Mouse (Mus musculus): ENCODE measurements around the gene Mbnl2. TPM values are rescaled to one million over a fixed set of nuclear protein-coding genes. Genes with fewer than 3 reads are reported as not detected.

Gene Mbnl2
- total and polyA plus RNA-seq, 3 experiments: 5.6 to 8.6 TPM; not detected in 1

DNA sequence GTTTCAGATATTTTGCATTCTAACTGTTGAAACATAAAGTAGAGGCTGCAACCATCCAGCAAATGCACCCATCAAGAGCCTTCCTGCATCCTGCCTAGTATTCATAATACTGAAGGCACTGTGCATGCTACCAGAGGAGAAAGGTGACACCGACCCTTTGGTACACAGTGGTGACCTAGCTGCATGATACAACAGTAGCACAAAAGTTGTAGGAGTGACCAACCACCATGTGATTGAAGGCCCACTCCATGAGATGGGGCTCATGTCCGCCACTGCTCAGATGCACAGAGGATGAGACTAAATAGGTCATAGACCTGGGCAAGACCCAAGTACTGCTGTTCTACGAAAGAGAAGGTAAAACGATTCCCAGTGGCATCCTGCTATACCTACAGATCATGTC lies 8.3 kb upstream of the Mbnl2 start:
- no peak for TF ChIP-seq HCFC1 (IDR thresholded peaks at IDR 0.05; ENCODE audit: low read depth, low read length)
- TF ChIP-seq ETS1 (IDR thresholded peaks at IDR 0.05; ENCODE audit: low read depth, low read length): no peak
- no peak for TF ChIP-seq UBTF (IDR thresholded peaks at IDR 0.05; ENCODE audit: borderline replicate concordance, insufficient read depth, low read depth, low read length)
- no peak for TF ChIP-seq CTCF (IDR thresholded peaks at IDR 0.05 in 2 of 3, conservative IDR thresholded peaks at IDR 0.05 in 1 of 3; ENCODE audit: control insufficient read depth in 1 of 3, insufficient read depth in 1 of 3, low read depth in 2 of 3, low read length in 3 of 3, poor library complexity in 1 of 3, severe bottlenecking in 1 of 3)
- TF ChIP-seq ZNF384 (IDR thresholded peaks at IDR 0.05; ENCODE audit: low read depth, low read length): no peak
- TF ChIP-seq MAX (IDR thresholded peaks at IDR 0.05; ENCODE audit: low read length): no peak
- no peak for TF ChIP-seq MYB (IDR thresholded peaks at IDR 0.05; ENCODE audit: low read depth, low read length)
- TF ChIP-seq MEF2A (IDR thresholded peaks at IDR 0.05; ENCODE audit: extremely low read depth, insufficient replicate concordance, low read depth, low read length, poor library complexity, severe bottlenecking): no peak
- no peak for TF ChIP-seq EP300 (IDR thresholded peaks at IDR 0.05; ENCODE audit: low read depth in 1 of 2, low read length in 2 of 2)
- no peak for TF ChIP-seq POLR2AphosphoS2 (IDR thresholded peaks at IDR 0.05; ENCODE audit: low read length)
- no peak for TF ChIP-seq GATA1 (IDR thresholded peaks at IDR 0.05; ENCODE audit: low read depth, low read length)
- no peak for TF ChIP-seq MYC (IDR thresholded peaks at IDR 0.05; ENCODE audit: low read depth, low read length)
- no peak for TF ChIP-seq SMC3 (IDR thresholded peaks at IDR 0.05; ENCODE audit: low read depth, low read length)
- no peak for TF ChIP-seq ZMIZ1 (IDR thresholded peaks at IDR 0.05; ENCODE audit: low read depth, low read length)
- no peak for DNase-seq (ENCODE audit: low read depth, low spot score)
- Histone ChIP-seq H3K27me3 (ENCODE audit: control insufficient read depth in 1 of 2, insufficient read depth in 2 of 2, low read length in 2 of 2) (no peaks in the 10 kb centered on the region), H3K4me1 (ENCODE audit: control insufficient read depth in 1 of 2, insufficient read depth in 2 of 2, low read length in 2 of 2) (no peaks in the 10 kb centered on the region), H3K27ac (ENCODE audit: control insufficient read depth, low read depth, low read length) (no peak overlapping the region), H3K36me3 (ENCODE audit: control insufficient read depth in 1 of 2, insufficient read depth in 2 of 2, low read length in 2 of 2) (no peaks in the 10 kb centered on the region), H3K4me3 (ENCODE audit: control insufficient read depth in 1 of 2, insufficient read depth in 1 of 2, low read depth in 2 of 2, low read length in 2 of 2) (no peak overlapping the region), H3K9ac (ENCODE audit: control insufficient read depth, low read depth, low read length, poor library complexity, severe bottlenecking) (no peak overlapping the region), H3K79me2 (ENCODE audit: control insufficient read depth, insufficient read depth, low read length, poor library complexity) (no peaks in the 10 kb centered on the region), H3K9me3 (replicated peaks; ENCODE audit: insufficient read depth, low read length) (no peaks in the 10 kb centered on the region)

DNA sequence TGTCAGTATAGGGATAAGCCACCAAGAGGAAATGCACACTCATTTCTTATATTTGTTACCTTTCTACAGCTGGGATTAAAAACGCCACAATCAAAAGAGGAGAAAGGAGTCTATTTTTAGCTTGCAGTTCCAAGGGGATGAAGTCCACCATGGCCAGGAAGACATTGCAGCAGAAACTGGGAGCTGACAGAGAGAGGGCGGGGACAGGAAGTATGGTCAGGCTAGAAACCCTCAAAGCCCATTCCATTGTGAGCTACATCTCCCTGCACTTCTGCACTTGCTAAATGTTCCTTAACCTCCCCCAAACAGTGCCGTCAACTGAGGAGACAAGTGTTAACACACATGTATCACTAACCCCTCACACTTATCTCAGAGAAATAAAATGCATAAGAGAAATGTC lies 5.4 kb upstream of the Mbnl2 start:
- Histone ChIP-seq H3K9me3 (replicated peaks; ENCODE audit: insufficient read depth, low read length) (no peaks in the 10 kb centered on the region), H3K36me3 (ENCODE audit: control insufficient read depth in 1 of 2, insufficient read depth in 2 of 2, low read length in 2 of 2) (no peaks in the 10 kb centered on the region; a peak in 1 of 4 replicates), H3K27ac (ENCODE audit: control insufficient read depth, low read depth, low read length) (no peak overlapping the region), H3K9ac (ENCODE audit: control insufficient read depth, low read depth, low read length, poor library complexity, severe bottlenecking) (no peak overlapping the region), H3K4me1 (ENCODE audit: control insufficient read depth in 1 of 2, insufficient read depth in 2 of 2, low read length in 2 of 2) (peaks cover 0 to 2% of the 10 kb centered on the region in 2 experiments; a peak in 1 of 4 replicates), H3K4me3 (ENCODE audit: control insufficient read depth in 1 of 2, insufficient read depth in 1 of 2, low read depth in 2 of 2, low read length in 2 of 2) (no peak overlapping the region), H3K79me2 (ENCODE audit: control insufficient read depth, insufficient read depth, low read length, poor library complexity) (no peaks in the 10 kb centered on the region), H3K27me3 (ENCODE audit: control insufficient read depth in 1 of 2, insufficient read depth in 2 of 2, low read length in 2 of 2) (no peaks in the 10 kb centered on the region)
- TF ChIP-seq MAX (IDR thresholded peaks at IDR 0.05; ENCODE audit: low read length) (no peak), MXI1 (IDR thresholded peaks at IDR 0.05; ENCODE audit: low read depth, low read length) (no peak), KAT2A (conservative IDR thresholded peaks at IDR 0.05; ENCODE audit: low read depth, low read length) (no peak), ZNF384 (IDR thresholded peaks at IDR 0.05; ENCODE audit: low read depth, low read length) (no peak), POLR2AphosphoS2 (IDR thresholded peaks at IDR 0.05; ENCODE audit: low read length) (no peak), E2F4 (IDR thresholded peaks at IDR 0.05; ENCODE audit: borderline replicate concordance, low read depth, low read length) (no peak), MYC (IDR thresholded peaks at IDR 0.05; ENCODE audit: low read depth, low read length) (no peak), EP300 (IDR thresholded peaks at IDR 0.05; ENCODE audit: low read depth in 1 of 2, low read length in 2 of 2) (no peak), CHD1 (IDR thresholded peaks at IDR 0.05; ENCODE audit: low read depth, low read length) (no peak)
- DNase-seq (ENCODE audit: low read depth, low spot score): no peak

All from MEL (cell line).